In genomic region chr5:118555305-118555704, GRCm38 (mm10) we compare ENCODE assay signal across 15 mouse cellular contexts. TPM values are rescaled to one million over a fixed set of nuclear protein-coding genes. Genes with fewer than 3 reads are reported as not detected.
DNase-seq lines count a peak whose midpoint lies in the region; ATAC-seq and TF ChIP-seq lines count a peak whose summit lies in the region.
"Had no signal": no experiment of that assay in that cellular context is flagged by ENCODE, and none has a peak within 500 bp of the region (broad histone marks: within the 10 kb centered on the region; RNA-seq: fewer than 3 reads in every experiment).

No protein-coding gene starts in this region.

- H3K4me1 ChIP-seq in kidney, adult 2 months (ENCODE audit: control insufficient read depth, insufficient read depth, low read length): no peaks in the 10 kb centered on the region
- H3K4me1 ChIP-seq in midbrain, postnatal 0 days (ENCODE audit: insufficient read depth, low read length): no peaks in the 10 kb centered on the region
- H3K4me1 ChIP-seq in midbrain, embryonic 14.5 days (ENCODE audit: control insufficient read depth, insufficient read depth, low read length): no peaks in the 10 kb centered on the region

- H3K36me3 ChIP-seq in kidney, adult 2 months (ENCODE audit: control insufficient read depth, insufficient read depth, low read length): no peaks in the 10 kb centered on the region
- no peaks in the 10 kb centered on the region for H3K36me3 ChIP-seq in midbrain, postnatal 0 days (ENCODE audit: insufficient read depth, low read length)
- no peaks in the 10 kb centered on the region for H3K36me3 ChIP-seq in midbrain, embryonic 14.5 days (ENCODE audit: control insufficient read depth, insufficient read depth, low read length)
- H3K36me3 ChIP-seq: embryonic facial prominence, embryonic 15.5 days; intestine, embryonic 15.5 days; limb, embryonic 12.5 days had no signal

- no peaks in the 10 kb centered on the region for H3K27me3 ChIP-seq in kidney, adult 2 months (replicated peaks; ENCODE audit: control insufficient read depth, insufficient read depth, low read length)
- H3K27me3 ChIP-seq in midbrain, postnatal 0 days (ENCODE audit: insufficient read depth, low read length): no peaks in the 10 kb centered on the region
- no peaks in the 10 kb centered on the region; the same call in none of the 2 replicates for H3K27me3 ChIP-seq in midbrain, embryonic 14.5 days (ENCODE audit: control insufficient read depth, insufficient read depth, low read length)
- H3K27me3 ChIP-seq: intestine, embryonic 15.5 days had no signal

- H3K4me3 ChIP-seq in kidney, adult 2 months (ENCODE audit: insufficient read depth, low read depth, low read length): no peak overlapping the region
- H3K4me3 ChIP-seq in midbrain, postnatal 0 days (ENCODE audit: low read depth, low read length): no peak overlapping the region
- H3K4me3 ChIP-seq in midbrain, embryonic 14.5 days (replicated peaks; ENCODE audit: low read depth, low read length): no peak overlapping the region
- H3K4me3 ChIP-seq: embryonic facial prominence, embryonic 15.5 days; forebrain, embryonic 13.5 days; intestine, embryonic 15.5 days; limb, embryonic 12.5 days had no signal

- H3K27ac ChIP-seq in kidney, adult 2 months (ENCODE audit: insufficient read depth, low read depth, low read length): no peak overlapping the region
- H3K27ac ChIP-seq in midbrain, postnatal 0 days (ENCODE audit: low read depth, low read length): no peak overlapping the region
- H3K27ac ChIP-seq in midbrain, embryonic 14.5 days (replicated peaks; ENCODE audit: low read depth, low read length): no peak overlapping the region
- H3K27ac ChIP-seq: embryonic facial prominence, embryonic 15.5 days; forebrain, embryonic 13.5 days; intestine, embryonic 15.5 days; limb, embryonic 12.5 days had no signal

- no peak for ATAC-seq in midbrain, postnatal 0 days (ENCODE audit: low FRiP score)
- ATAC-seq in midbrain, embryonic 14.5 days (ENCODE audit: low FRiP score, low TSS enrichment): no peak
- no peak for ATAC-seq in inflammation-experienced regulatory T-cells, adult 6 months
- no peak for ATAC-seq in activated CD4-positive, CD25-positive, alpha-beta regulatory T cell, adult 4 months
- ATAC-seq: forebrain, embryonic 13.5 days; intestine, embryonic 15.5 days had no signal

- TF ChIP-seq POLR2A in kidney, adult 2 months (IDR thresholded peaks at IDR 0.05; ENCODE audit: low read depth, low read length): no peak

- DNase-seq in kidney, adult 2 months: no peak
- no peak for DNase-seq in kidney, postnatal 25 days
- no peak for DNase-seq in midbrain, postnatal 0 days (ENCODE audit: low spot score)
- no peak for DNase-seq in midbrain, embryonic 14.5 days
- peak; percentile 88 for DNase-seq in ZHBTc4 (ENCODE audit: low read depth, low spot score)
- DNase-seq: cerebellum, adult 18-20 months; heart, postnatal 36 days; kidney, postnatal 4 days had no signal

- no peak overlapping the region for H3K4me2 ChIP-seq in midbrain, postnatal 0 days (ENCODE audit: low read depth, low read length, poor library complexity, severe bottlenecking)
- H3K4me2 ChIP-seq in midbrain, embryonic 14.5 days (ENCODE audit: low read length): no peak overlapping the region
- H3K4me2 ChIP-seq: embryonic facial prominence, embryonic 15.5 days; forebrain, embryonic 13.5 days; intestine, embryonic 15.5 days; limb, embryonic 12.5 days; midbrain, embryonic 11.5 days had no signal

- 98% methylated on average over 4 of the region's 4 CpGs for WGBS in kidney, adult 2 months
- 93% methylated on average over 4 of the region's 4 CpGs for WGBS in midbrain, postnatal 0 days
- 92% methylated on average over 4 of the region's 4 CpGs for WGBS in midbrain, embryonic 14.5 days

- no peak overlapping the region for H3K9ac ChIP-seq in midbrain, postnatal 0 days (replicated peaks; ENCODE audit: low read length, poor library complexity, severe bottlenecking)
- H3K9ac ChIP-seq in midbrain, embryonic 14.5 days (replicated peaks; ENCODE audit: low read length): no peak overlapping the region
- H3K9ac ChIP-seq: embryonic facial prominence, embryonic 15.5 days; forebrain, embryonic 13.5 days; intestine, embryonic 15.5 days; limb, embryonic 12.5 days had no signal

- TF ChIP-seq CTCF in kidney, adult 2 months (conservative IDR thresholded peaks at IDR 0.05; ENCODE audit: insufficient read depth, insufficient read length, low read depth, low read length): 0 out of 2 replicates have a peak, but pooled peaks have one; percentile 3
- TF ChIP-seq CTCF in midbrain, postnatal 0 days (IDR thresholded peaks at IDR 0.05): peak; percentile 28

- H3K9me3 ChIP-seq in midbrain, postnatal 0 days (ENCODE audit: low read length): no peaks in the 10 kb centered on the region
- no peaks in the 10 kb centered on the region for H3K9me3 ChIP-seq in midbrain, embryonic 14.5 days (ENCODE audit: control insufficient read depth, low read length)
- H3K9me3 ChIP-seq: embryonic facial prominence, embryonic 15.5 days; intestine, embryonic 15.5 days had no signal

RNA-seq across cellular contexts. Expression of gene Med13l, which starts 5.2 kb away (rescaled TPM):
- polyA plus RNA-seq in kidney, adult 2 months (2012; rRNA removed): 10.7 and 11.3 TPM in 2 replicates
- total RNA-seq in midbrain, postnatal 0 days (2014; rRNA removed): 29.5 and 30.7 TPM in 2 replicates
- polyA plus RNA-seq in midbrain, postnatal 0 days (2015; fragmentation: Nextera tagmentation; extraction: Ambion mirVana): 8.5 and 10.5 TPM in 2 replicates
- polyA plus RNA-seq in midbrain, embryonic 14.5 days (2014; fragmentation: Nextera tagmentation; extraction: Ambion mirVana): 17.0 and 20.5 TPM in 2 replicates
- polyA plus RNA-seq in inflammation-experienced regulatory T-cells, adult 6 months (2017; shearing (Covaris generic)): 10 to 100 TPM; 12.0 to 28.2 (median 22.7) TPM
- polyA plus RNA-seq in activated CD4-positive, CD25-positive, alpha-beta regulatory T cell, adult 4 months (2017; shearing (Covaris generic)): 10 to 100 TPM; 14.6 to 17.4 TPM
